Mouse (Mus musculus) liver, embryonic 12.5 days (tissue): ENCODE measurements around the gene Bhlhe40. TPM values are rescaled to one million over a fixed set of nuclear protein-coding genes. Genes with fewer than 3 reads are reported as not detected.

Experiments used
- ATAC-seq: fragments of 200-750 bp; cut with Nextera tagmentation; 2 replicates; pipeline ENCODE4 v1.8.0; 2017; ENCODE audit warnings: moderate number of reproducible peaks, mild to moderate bottlenecking, moderate library complexity
- H3K27ac ChIP-seq: fragments of 300-500 bp; sonication (generic); 2 replicates; pipeline ENCODE4 v1.5.1; 2016; ENCODE audit warnings: mild to moderate bottlenecking
- H3K27me3 ChIP-seq: fragments of 300-500 bp; sonication (generic); replicated peaks from 2 replicates; pipeline ENCODE4 v1.6.1; 2016; ENCODE audit warnings: mild to moderate bottlenecking, moderate library complexity
- H3K36me3 ChIP-seq: fragments of 300-500 bp; sonication (generic); 2 replicates; pipeline ENCODE4 v1.6.1; 2016; ENCODE audit warnings: mild to moderate bottlenecking, moderate library complexity
- H3K4me1 ChIP-seq: fragments of 300-500 bp; sonication (generic); 2 replicates; pipeline ENCODE4 v1.6.1; 2016
- H3K4me2 ChIP-seq: fragments of 300-500 bp; sonication (generic); 2 replicates; pipeline ENCODE4 v1.6.1; 2016; ENCODE audit warnings: mild to moderate bottlenecking, moderate library complexity
- H3K4me3 ChIP-seq: fragments of 300-500 bp; sonication (generic); 2 replicates; pipeline ENCODE4 v1.5.1; 2016; ENCODE audit warnings: mild to moderate bottlenecking, moderate library complexity
- H3K9ac ChIP-seq: fragments of 300-500 bp; sonication (generic); 2 replicates; pipeline ENCODE4 v1.6.1; 2016; ENCODE audit warnings: mild to moderate bottlenecking, moderate library complexity
- H3K9me3 ChIP-seq: fragments of 300-500 bp; sonication (generic); replicated peaks from 2 replicates; pipeline ENCODE4 v1.6.1; 2016; ENCODE audit warnings: mild to moderate bottlenecking, moderate library complexity
- WGBS: fragments of 180-500 bp; shearing (Covaris S2); methylation state at CpG from one replicate; pipeline ENCODE4 v1.1.7; 2016; ENCODE audit not compliant: insufficient replicate concordance; 5-methylcytosine and 5-hydroxymethylcytosine counted together
- polyA plus RNA-seq: library from polyadenylated mRNA; unstranded; fragments of >200 nt; fragmentation: Nextera tagmentation; extraction: Ambion mirVana; gene quantifications from 2 replicates; pipeline ENCODE4 v1.2.1, GENCODE M21; 2016

The Bhlhe40 gene
- polyA plus RNA-seq, 1 experiment from 2014 or later, result 4.0 TPM

DNA sequence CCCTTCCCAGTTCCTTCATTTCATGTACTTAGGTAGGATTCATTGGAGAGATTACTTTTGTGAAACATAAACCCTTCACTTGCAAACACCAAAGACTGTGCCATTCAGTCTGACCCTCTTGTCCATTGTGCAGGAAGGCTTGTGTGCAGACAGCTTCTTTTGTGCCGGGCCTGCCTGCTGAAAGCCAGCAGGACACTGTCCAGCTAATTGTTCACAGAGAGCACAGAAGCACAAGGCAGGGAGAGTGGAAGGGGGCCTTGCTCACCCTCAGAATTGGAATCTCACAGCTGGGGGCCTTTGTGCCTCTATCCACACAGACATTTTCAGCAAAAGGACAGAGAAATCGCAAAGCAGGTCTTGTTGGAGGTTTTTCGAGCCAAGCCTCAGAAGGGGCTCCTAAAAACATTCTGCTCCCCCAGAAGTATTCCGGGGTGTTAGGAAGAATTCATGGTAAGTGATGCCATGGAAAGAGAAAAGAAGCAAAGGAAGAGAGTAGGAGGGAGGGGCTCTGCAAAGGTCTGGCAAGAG lies 38.0 kb downstream of the Bhlhe40 start:
- Histone ChIP-seq H3K36me3 (no peaks in the 10 kb centered on the region), H3K4me2 (no peak overlapping the region), H3K27me3 (peaks cover 9% of the 10 kb centered on the region), H3K4me1 (peaks cover 36% of the 10 kb centered on the region), H3K9me3 (no peaks in the 10 kb centered on the region), H3K4me3 (no peak overlapping the region), H3K9ac (no peak overlapping the region), H3K27ac (no peak overlapping the region)
- 68% methylated on average over 4 of the region's 4 CpGs for WGBS
- ATAC-seq, result no peak

- Histone ChIP-seq H3K9ac (no peak overlapping the region), H3K4me1 (peaks cover 47% of the 10 kb centered on the region), H3K27me3 (peaks cover 9% of the 10 kb centered on the region), H3K9me3 (no peaks in the 10 kb centered on the region), H3K27ac (no peak overlapping the region), H3K4me3 (no peak overlapping the region), H3K36me3 (no peaks in the 10 kb centered on the region), H3K4me2 (no peak overlapping the region)
- 33% methylated on average over 3 of the region's 3 CpGs for WGBS
- ATAC-seq, result no peak
Measured at GRCm38 (mm10) chr6:108699679-108700078, 39.2 kb downstream of the Bhlhe40 start.

- H3K9ac ChIP-seq, result no peak overlapping the region
- H3K9me3 ChIP-seq, result no peaks in the 10 kb centered on the region
- 17% methylated on average over 17 of the region's 17 CpGs for WGBS
- no peak overlapping the region for H3K4me3 ChIP-seq
- no peaks in the 10 kb centered on the region for H3K36me3 ChIP-seq
- H3K4me1 ChIP-seq, result peaks cover 51% of the 10 kb centered on the region
- peaks cover 9% of the 10 kb centered on the region for H3K27me3 ChIP-seq
- peak overlapping the region; percentile 50 for H3K4me2 ChIP-seq
- no peak for ATAC-seq
- no peak overlapping the region for H3K27ac ChIP-seq
Measured at GRCm38 (mm10) chr6:108700638-108701343, 40.4 kb downstream of the Bhlhe40 start.

GRCm38 (mm10) chr6:108702648-108703047 lies 42.2 kb downstream of the Bhlhe40 start:
- no peak overlapping the region for H3K4me2 ChIP-seq
- H3K9ac ChIP-seq, result no peak overlapping the region
- ATAC-seq, result no peak
- no peak overlapping the region for H3K27ac ChIP-seq
- H3K4me3 ChIP-seq, result no peak overlapping the region
- H3K9me3 ChIP-seq, result no peaks in the 10 kb centered on the region
- H3K36me3 ChIP-seq, result no peaks in the 10 kb centered on the region
- H3K4me1 ChIP-seq, result peaks cover 46% of the 10 kb centered on the region
- H3K27me3 ChIP-seq, result peaks cover 17% of the 10 kb centered on the region
- WGBS, result 43% methylated on average over 3 of the region's 3 CpGs

GRCm38 (mm10) chr6:108703085-108703484 lies 42.7 kb downstream of the Bhlhe40 start:
- Histone ChIP-seq H3K9ac (no peak overlapping the region), H3K9me3 (no peaks in the 10 kb centered on the region), H3K27me3 (peaks cover 20% of the 10 kb centered on the region), H3K4me1 (peaks cover 49% of the 10 kb centered on the region), H3K4me3 (no peak overlapping the region), H3K27ac (no peak overlapping the region), H3K4me2 (no peak overlapping the region), H3K36me3 (no peaks in the 10 kb centered on the region)
- 65% methylated on average over 1 of the region's 1 CpGs for WGBS
- ATAC-seq, result no peak

- peak; percentile 89 for ATAC-seq
- H3K27me3 ChIP-seq, result peaks cover 33% of the 10 kb centered on the region
- no peak overlapping the region for H3K27ac ChIP-seq
- no peaks in the 10 kb centered on the region for H3K36me3 ChIP-seq
- 20% methylated on average over 9 of the region's 9 CpGs for WGBS
- H3K4me2 ChIP-seq, result no peak overlapping the region
- H3K9me3 ChIP-seq, result no peaks in the 10 kb centered on the region
- no peak overlapping the region for H3K4me3 ChIP-seq
- no peak overlapping the region for H3K9ac ChIP-seq
- H3K4me1 ChIP-seq, result peaks cover 52% of the 10 kb centered on the region
Measured at GRCm38 (mm10) chr6:108704316-108705080, 44.1 kb downstream of the Bhlhe40 start.

- Histone ChIP-seq H3K36me3 (no peaks in the 10 kb centered on the region), H3K9me3 (no peaks in the 10 kb centered on the region), H3K27ac (no peak overlapping the region), H3K4me2 (no peak overlapping the region), H3K4me3 (no peak overlapping the region), H3K27me3 (peaks cover 35% of the 10 kb centered on the region), H3K4me1 (peaks cover 42% of the 10 kb centered on the region), H3K9ac (no peak overlapping the region)
- 43% methylated on average over 6 of the region's 6 CpGs for WGBS
- no peak for ATAC-seq
Measured at GRCm38 (mm10) chr6:108705957-108706356, 45.5 kb downstream of the Bhlhe40 start.

DNA sequence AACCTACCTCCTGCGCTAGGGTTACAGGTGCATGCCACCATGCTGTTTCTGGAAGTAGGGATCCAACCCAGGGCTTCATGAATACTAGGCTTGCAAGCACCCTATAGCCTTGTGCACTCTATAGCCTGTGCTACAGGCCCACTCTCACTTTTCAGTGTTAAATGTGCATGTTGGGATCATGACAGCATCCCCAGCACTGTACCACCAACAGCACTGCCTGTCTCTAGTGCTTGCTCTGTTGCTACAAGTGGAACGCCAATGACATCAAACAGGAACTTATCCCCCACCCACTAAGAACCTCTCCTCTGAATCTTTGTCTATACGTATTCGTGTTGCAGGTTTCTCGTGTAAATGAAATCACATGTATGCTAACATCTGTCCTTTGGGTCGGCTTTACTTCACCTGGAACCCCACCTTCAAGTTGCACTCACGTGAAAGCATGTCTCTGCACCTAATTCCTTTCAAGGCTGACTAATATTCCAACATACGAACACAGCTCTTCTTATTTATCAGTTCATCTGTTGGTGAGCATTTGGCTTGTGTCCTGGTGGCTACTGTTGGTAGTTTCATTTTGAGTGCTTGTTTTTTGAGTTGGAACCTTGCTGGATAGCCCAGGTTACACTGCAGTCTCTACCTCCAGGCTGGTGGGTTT lies 46.7 kb downstream of the Bhlhe40 start:
- 75% methylated on average over 8 of the region's 8 CpGs for WGBS
- Histone ChIP-seq H3K9ac (no peak overlapping the region), H3K27ac (no peak overlapping the region), H3K4me2 (no peak overlapping the region), H3K4me1 (peaks cover 37% of the 10 kb centered on the region), H3K4me3 (no peak overlapping the region), H3K27me3 (peaks cover 40% of the 10 kb centered on the region), H3K36me3 (no peaks in the 10 kb centered on the region), H3K9me3 (no peaks in the 10 kb centered on the region)
- no peak for ATAC-seq

- no peak overlapping the region for H3K27ac ChIP-seq
- no peaks in the 10 kb centered on the region for H3K9me3 ChIP-seq
- H3K9ac ChIP-seq, result no peak overlapping the region
- no peak for ATAC-seq
- peak overlapping the region; percentile 55 for H3K4me2 ChIP-seq
- peaks cover 25% of the 10 kb centered on the region for H3K4me1 ChIP-seq
- 16% methylated on average over 9 of the region's 9 CpGs for WGBS
- no peaks in the 10 kb centered on the region for H3K36me3 ChIP-seq
- H3K4me3 ChIP-seq, result peak overlapping the region; percentile 25
- H3K27me3 ChIP-seq, result peaks cover 40% of the 10 kb centered on the region
Measured at GRCm38 (mm10) chr6:108709131-108709470, 48.7 kb downstream of the Bhlhe40 start.

- peaks cover 40% of the 10 kb centered on the region for H3K27me3 ChIP-seq
- no peaks in the 10 kb centered on the region for H3K9me3 ChIP-seq
- peaks cover 20% of the 10 kb centered on the region for H3K4me1 ChIP-seq
- H3K36me3 ChIP-seq, result no peaks in the 10 kb centered on the region
- no peak overlapping the region for H3K27ac ChIP-seq
- WGBS, result 3% methylated on average over 29 of the region's 29 CpGs
- peak overlapping the region; percentile 25 for H3K4me3 ChIP-seq
- ATAC-seq, result peak; percentile 71
- peak overlapping the region; percentile 55 for H3K4me2 ChIP-seq
- no peak overlapping the region for H3K9ac ChIP-seq
Measured at GRCm38 (mm10) chr6:108709471-108710231, 49.2 kb downstream of the Bhlhe40 start.

- WGBS, result 50% methylated on average over 3 of the region's 3 CpGs
- no peak overlapping the region for H3K27ac ChIP-seq
- no peaks in the 10 kb centered on the region for H3K36me3 ChIP-seq
- peaks cover 40% of the 10 kb centered on the region for H3K27me3 ChIP-seq
- no peak overlapping the region for H3K9ac ChIP-seq
- ATAC-seq, result no peak
- no peak overlapping the region for H3K4me2 ChIP-seq
- no peaks in the 10 kb centered on the region for H3K9me3 ChIP-seq
- H3K4me3 ChIP-seq, result no peak overlapping the region
- H3K4me1 ChIP-seq, result peaks cover 12% of the 10 kb centered on the region
Measured at GRCm38 (mm10) chr6:108710667-108711066, 50.2 kb downstream of the Bhlhe40 start.
